Mouse (Mus musculus): ENCODE measurements at regions not wholly inside any gene's neighbourhood (a gene's known extent, or its start where the extent isn't known, plus 50 kb on each side); places are given as distances from the start of the nearest gene placed in this dataset.

- DNase-seq (ENCODE audit: low spot score in 2 of 2), result no peak
Measured at GRCm38 (mm10) chr11:85966207-85966606, 80.0 kb downstream of the Tbx4 start.

DNA sequence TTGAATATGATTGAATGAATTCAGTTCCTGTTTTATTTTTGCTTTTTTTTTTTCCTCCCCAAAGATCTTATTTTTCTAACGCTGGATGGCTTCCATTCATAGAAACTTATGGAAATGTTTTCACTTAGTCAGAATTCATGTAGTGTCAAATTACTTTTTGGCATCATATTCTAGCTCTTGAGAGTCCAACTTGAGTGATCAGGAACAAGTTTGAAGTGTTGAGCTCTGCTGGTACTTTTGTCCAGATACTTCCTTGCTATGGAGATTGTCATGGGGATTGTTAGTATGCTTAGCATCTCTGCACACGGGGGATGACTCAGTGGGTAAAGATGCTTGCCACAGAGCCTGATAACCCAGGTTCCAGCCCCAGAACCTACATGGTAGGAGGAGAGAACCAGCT lies 84.1 kb downstream of the Tbx4 start:
- DNase-seq (ENCODE audit: low spot score in 2 of 2), result no peak

- DNase-seq (ENCODE audit: low spot score in 2 of 2), result peak; percentile 29 to 64
Measured at GRCm38 (mm10) chr11:85972385-85972784, 86.2 kb downstream of the Tbx4 start.

DNA sequence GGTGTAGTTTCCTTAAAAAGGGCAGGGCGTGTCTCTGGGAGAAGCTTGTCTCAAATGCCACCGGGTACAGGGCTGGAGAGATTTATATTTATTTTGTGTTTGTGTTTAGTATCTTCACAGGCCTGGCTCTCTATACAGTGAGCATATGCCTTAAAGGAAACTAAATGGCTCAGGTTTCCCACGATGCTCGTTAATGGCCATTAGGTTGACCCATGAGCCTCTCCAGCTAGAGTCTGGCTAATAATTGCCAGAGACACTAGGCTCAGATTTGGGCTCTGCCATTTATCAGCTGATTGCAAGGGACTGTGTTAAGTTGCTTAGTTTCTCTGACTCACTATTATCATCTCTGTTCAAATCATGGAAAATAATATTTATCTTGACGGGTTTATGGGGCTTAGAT lies 87.5 kb downstream of the Tbx4 start:
- no peak for DNase-seq (ENCODE audit: low spot score in 2 of 2)

- DNase-seq (ENCODE audit: low spot score in 2 of 2), result no peak
Measured at GRCm38 (mm10) chr11:85976693-85977434, 90.6 kb downstream of the Tbx4 start.

GRCm38 (mm10) chr11:85980388-85980787 lies 94.2 kb downstream of the Tbx4 start:
- no peak for DNase-seq (ENCODE audit: low spot score in 2 of 2)

DNA sequence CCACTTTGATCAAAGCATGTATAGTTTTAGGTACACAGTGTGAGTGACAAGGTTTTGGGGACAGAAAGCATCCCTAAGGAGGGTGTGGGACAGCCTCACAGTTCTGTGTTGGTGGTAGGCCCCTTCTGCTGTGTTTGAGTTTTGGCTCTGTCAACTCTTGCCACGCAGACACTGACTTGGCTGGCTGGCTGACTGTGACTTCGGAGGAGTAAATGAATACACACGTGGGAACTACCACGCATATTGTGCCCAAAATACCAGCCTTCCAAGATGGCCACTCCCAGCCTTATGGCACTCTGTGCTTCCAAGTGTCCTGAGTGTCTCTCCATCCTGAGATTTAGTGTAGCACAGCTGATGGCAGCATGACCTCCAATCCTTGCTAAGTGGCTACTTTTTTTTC lies 95.3 kb downstream of the Tbx4 start:
- no peak for DNase-seq (ENCODE audit: low spot score in 2 of 2)

DNA sequence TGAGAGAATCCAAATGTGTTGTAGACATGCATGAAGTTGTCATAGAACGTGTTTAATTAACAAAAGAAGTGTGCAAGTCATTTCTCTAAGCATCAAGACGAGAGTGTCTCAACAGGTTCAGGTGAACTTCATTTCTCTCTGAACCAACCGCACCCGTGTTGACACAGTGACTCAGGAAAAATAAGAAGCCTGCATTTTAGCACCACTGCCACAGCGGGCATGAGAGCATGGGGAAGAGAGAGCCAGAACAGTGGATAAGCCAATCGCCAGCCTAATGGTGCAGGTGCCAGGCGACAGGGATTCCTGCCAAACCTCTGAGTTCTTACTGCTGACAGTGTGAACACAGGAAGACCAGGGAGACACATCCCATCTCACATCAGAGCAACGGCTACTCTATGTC lies 100.1 kb downstream of the Tbx4 start:
- DNase-seq (ENCODE audit: low spot score in 2 of 2), result no peak

DNA sequence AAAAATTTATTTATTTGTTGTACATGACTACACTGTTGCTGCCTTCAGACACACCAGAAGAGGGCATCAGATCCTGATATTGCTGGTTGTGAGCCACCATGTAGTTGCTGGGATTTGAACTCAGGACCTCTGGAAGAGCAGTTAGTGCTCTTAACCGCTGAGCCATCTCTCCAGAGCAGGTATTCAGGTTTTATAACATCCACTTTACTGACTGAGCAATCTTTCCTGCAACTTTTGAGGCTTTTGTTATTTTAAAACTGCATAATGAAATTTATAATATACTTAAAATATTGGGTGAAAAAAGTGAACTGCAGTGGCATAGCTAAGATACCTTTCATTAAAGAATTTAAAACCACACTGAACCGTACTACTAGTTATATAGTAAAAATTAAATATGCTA lies 101.0 kb downstream of the Tbx4 start:
- no peak for DNase-seq (ENCODE audit: low spot score in 2 of 2)

GRCm38 (mm10) chr11:85989536-85989935 lies 103.3 kb downstream of the Tbx4 start:
- no peak for DNase-seq (ENCODE audit: low spot score in 2 of 2)

DNA sequence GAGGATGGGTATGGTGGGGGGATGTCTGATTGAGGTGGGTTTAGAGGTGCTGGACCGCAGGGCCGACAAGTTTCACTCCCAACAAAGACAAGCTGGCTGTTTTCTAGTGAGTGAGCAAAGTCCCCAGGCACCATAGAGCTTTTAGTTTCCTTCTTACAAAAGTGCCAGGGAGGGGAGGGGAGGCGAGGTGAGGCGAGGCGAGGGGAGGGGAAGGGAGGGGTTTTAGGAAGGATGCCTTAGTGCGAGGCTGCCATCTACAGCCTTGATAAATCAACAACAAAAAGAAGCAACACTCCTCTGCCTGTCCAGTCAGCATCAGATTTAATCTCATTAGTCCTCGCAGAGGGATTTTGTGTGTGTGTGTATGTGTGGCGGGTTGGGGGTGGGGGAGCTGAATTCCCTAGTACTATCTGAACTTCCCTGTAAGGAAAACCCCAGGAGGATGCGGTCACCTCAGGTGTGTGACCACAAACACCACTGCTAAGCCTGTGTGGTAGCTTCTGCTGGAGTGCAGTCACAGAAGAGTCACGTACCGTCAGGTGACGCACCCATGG lies 103.8 kb downstream of the Tbx4 start:
- DNase-seq (ENCODE audit: low spot score in 2 of 2), result no peak

DNA sequence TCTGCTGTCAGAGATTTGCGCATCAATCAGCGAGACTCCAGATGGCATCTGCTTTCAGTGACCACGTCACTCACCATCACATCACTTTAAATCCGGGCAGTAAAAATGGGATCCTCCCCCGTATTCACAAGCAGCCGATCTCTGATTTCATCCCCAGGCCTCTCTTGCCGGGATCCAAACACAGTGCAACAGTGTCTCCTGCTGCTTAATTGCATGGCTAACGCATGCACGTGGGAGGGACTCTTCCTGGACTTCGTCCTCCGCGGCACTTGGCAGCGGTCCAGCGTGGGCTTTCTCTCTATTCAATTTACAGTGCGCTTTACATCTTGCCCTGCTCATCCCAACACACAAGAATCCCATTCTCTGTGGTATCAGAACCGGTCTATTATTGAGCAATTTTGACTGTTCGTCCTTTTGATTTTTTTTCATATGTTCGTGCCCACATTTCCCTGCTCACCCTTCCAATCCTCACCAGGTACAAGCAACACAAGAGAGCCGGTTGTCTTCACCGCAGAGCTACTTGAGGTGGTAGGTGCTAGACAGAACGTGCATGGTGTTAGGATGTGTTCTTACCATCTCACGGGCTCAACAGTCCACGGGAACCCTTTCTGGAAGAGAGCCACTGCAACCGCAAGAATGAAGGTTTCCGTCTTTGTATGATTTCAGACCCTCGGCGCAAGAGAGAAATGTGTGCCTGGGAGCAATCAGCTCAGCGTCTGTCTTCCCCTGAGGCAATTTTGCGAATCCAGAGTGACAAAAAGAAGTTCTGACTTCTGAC lies 109.3 kb downstream of the Tbx4 start:
- peak in 1 of 2 experiments; percentile 22 for DNase-seq (ENCODE audit: low spot score in 2 of 2)

GRCm38 (mm10) chr11:85996686-85997085 lies 110.5 kb downstream of the Tbx4 start:
- DNase-seq (ENCODE audit: low spot score in 2 of 2), result no peak

- DNase-seq (ENCODE audit: low spot score in 2 of 2), result no peak
Measured at GRCm38 (mm10) chr11:86003341-86003740, 117.1 kb downstream of the Tbx4 start.

DNA sequence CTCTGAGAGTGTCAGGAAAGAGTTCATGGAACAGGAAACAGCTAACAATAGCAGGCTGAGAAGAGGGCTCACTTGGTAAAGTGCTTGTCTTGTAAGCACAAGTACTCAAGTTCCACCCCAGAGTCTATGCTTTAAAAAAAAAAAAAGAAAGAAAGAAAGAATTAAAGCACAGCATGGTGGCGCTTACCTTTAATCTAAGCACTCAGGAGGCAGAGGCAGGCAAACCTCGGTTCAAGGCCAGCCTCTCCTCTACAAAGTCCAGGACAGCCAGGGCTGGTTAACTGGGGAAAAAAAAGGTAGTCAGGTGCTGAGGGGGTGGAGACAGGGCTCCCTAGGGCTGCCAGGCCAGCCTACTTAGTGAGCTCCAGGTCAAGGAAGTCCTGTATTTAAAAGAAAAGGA lies 119.1 kb downstream of the Tbx4 start:
- DNase-seq (ENCODE audit: low spot score in 2 of 2), result no peak

- no peak for DNase-seq (ENCODE audit: low spot score in 2 of 2)
Measured at GRCm38 (mm10) chr11:86005899-86006445, 119.8 kb downstream of the Tbx4 start.

- no peak for DNase-seq (ENCODE audit: low spot score in 2 of 2)
Measured at GRCm38 (mm10) chr11:86006859-86007258, 120.6 kb downstream of the Tbx4 start.

Data from layer of hippocampus, adult 8-10 months (tissue).